Mouse (Mus musculus) small intestine, adult 2 months (tissue): ENCODE results near the gene Fam81a. TPM values are rescaled to one million over a fixed set of nuclear protein-coding genes. Genes with fewer than 3 reads are reported as not detected.

Source experiments
- H3K27ac ChIP-seq: fragments of 200-500 bp; 2 replicates; pipeline ENCODE4 v1.5.1; 2012; ENCODE audit warnings: low read depth, low read length, control low read depth, inconsistent platforms; ENCODE audit not compliant: insufficient read depth
- H3K27me3 ChIP-seq: fragments of 200-500 bp; 2 replicates; pipeline ENCODE4 v1.6.1; 2012; ENCODE audit warnings: mild to moderate bottlenecking, moderate library complexity, low read length, inconsistent platforms; ENCODE audit not compliant: control insufficient read depth, insufficient read depth
- H3K36me3 ChIP-seq: fragments of 200-500 bp; 2 replicates; pipeline ENCODE4 v1.6.1; 2012; ENCODE audit warnings: mild to moderate bottlenecking, low read length, control low read depth, inconsistent platforms; ENCODE audit not compliant: control insufficient read depth, insufficient read depth
- H3K4me1 ChIP-seq: fragments of 200-500 bp; 2 replicates; pipeline ENCODE4 v1.6.1; 2012; ENCODE audit warnings: low read length, inconsistent platforms, mixed read lengths; ENCODE audit not compliant: control insufficient read depth, insufficient read depth, insufficient read length
- H3K4me3 ChIP-seq: fragments of 200-500 bp; 2 replicates; pipeline ENCODE4 v1.5.1; 2012; ENCODE audit warnings: low read depth, mild to moderate bottlenecking, control low read depth, inconsistent platforms, low read length, moderate library complexity
- CTCF ChIP-seq: fragments of 200-500 bp; IDR thresholded peaks from 2 replicates; pipeline ENCODE4 v1.5.1; 2012; ENCODE audit warnings: low read depth, mild to moderate bottlenecking, control low read depth, inconsistent platforms, low read length, moderate library complexity, mixed read lengths; ENCODE audit not compliant: insufficient replicate concordance, insufficient read length; ENCODE audit errors: extremely low read depth
- POLR2A ChIP-seq: fragments of 200-500 bp; IDR thresholded peaks from 2 replicates; pipeline ENCODE4 v1.6.1; 2012; ENCODE audit warnings: low read depth, mild to moderate bottlenecking, control low read depth, inconsistent platforms, low read length, moderate library complexity
- WGBS: fragments of 180-500 bp; shearing (Covaris S2); methylation state at CpG from one replicate; pipeline ENCODE4 v1.1.7; 2018; 5-methylcytosine and 5-hydroxymethylcytosine counted together
- polyA plus RNA-seq: library from polyadenylated mRNA; depleted of rRNA; stranded (reverse); fragments of >200 nt; gene quantifications from 2 replicates; pipeline ENCODE4 v1.2.3, GENCODE M21; 2012

Fam81a gene
- polyA plus RNA-seq, 1 experiment = 0.03 TPM

DNA sequence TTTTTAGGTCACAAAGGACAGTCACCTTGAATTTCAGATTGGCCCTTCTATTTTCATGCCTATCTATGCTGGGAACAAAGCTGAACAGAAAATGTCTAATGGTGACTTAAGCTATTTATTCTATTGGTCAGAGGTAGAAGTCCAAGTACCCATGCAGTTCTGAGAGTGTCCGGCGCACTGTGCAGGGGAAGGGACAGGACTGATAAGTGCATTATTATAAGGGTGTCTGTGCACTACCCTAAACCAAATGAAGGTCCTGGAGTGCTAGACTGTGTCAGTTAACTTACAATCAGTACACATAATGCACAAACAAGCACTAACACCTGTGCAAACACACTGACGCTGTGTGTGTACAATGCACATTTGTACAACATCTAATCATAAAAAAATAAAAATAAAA is 74.9 kb downstream of the Fam81a start:
- 39% methylated on average over 3 of the region's 3 CpGs for WGBS
- Histone ChIP-seq H3K27me3 (no peaks in the 10 kb centered on the region), H3K36me3 (no peaks in the 10 kb centered on the region), H3K4me3 (no peak overlapping the region), H3K4me1 (peaks cover 15% of the 10 kb centered on the region; the same call in 1 of the 2 replicates), H3K27ac (no peak overlapping the region)
- TF ChIP-seq CTCF (no peak), POLR2A (no peak)

DNA sequence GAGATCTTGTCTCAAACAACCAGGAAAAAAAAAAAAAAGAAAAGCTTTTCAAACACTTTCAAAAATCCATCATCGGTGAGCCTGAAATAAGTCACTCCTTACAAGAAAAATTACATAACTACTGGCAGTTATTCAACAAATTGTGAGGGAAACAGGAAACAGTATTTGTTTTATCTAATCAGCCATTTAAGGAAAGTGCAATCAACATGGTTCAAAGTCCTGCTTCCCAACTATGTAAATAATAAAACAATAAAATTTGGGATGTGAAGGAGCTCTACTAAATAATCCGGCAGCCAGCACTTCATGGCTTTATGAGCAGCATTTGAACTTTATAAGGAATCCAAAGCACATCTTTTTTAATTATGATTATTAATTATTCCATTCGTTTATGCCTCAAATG is 80.3 kb downstream of the Fam81a start:
- Histone ChIP-seq H3K27me3 (no peaks in the 10 kb centered on the region), H3K27ac (peak overlapping the region; percentile 50), H3K4me1 (peaks cover 12% of the 10 kb centered on the region; the same call in 1 of the 2 replicates), H3K36me3 (no peaks in the 10 kb centered on the region), H3K4me3 (no peak overlapping the region)
- 16% methylated on average over 3 of the region's 3 CpGs for WGBS
- TF ChIP-seq CTCF (no peak), POLR2A (no peak)

DNA sequence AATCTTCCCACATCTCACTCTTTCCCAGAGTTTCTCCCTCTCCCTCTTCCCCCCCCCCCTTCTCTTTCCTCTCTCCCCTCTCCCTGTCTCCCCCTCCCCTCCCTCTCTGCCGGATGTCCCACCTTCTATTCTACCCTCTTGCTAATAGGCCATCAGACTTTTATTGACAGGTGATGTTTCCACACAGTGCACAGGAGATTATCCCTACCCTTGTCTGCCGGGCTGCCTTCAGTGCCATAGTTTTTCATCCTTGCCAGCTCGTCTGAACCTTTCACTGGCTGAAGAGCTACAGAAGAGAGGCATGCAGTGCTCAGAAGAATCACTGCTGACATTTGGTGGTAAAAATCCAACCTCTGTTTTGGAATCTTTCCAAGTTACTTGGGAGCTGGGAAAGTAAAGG is 88.9 kb downstream of the Fam81a start:
- H3K4me1 ChIP-seq = peaks cover 25% of the 10 kb centered on the region; the same call in 1 of the 2 replicates
- 25% methylated on average over 3 of the region's 3 CpGs for WGBS
- no peaks in the 10 kb centered on the region for H3K27me3 ChIP-seq
- TF ChIP-seq CTCF (no peak), POLR2A (no peak)
- H3K36me3 ChIP-seq = no peaks in the 10 kb centered on the region
- H3K27ac ChIP-seq = peak overlapping the region; percentile 54; the same call in 1 of the 2 replicates
- H3K4me3 ChIP-seq = no peak overlapping the region

DNA sequence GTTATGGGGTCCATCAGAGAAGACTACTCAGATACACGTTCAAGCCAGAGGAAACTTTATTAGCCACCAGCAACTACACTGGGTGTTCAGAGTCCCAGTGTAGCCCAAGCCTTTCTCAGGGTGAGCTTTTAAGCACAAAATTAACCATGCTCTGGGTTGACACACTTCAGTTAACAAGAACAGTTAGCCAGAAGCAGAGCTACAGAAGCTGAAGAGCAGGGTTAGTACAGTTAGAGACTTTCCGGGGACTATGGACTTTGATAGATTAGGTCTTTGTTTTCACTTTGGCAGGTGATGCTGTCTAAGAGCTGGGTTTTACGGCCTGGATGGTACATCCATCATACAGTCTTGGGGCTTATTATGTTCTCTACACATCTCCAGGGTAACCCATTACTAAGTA is 89.6 kb downstream of the Fam81a start:
- Histone ChIP-seq H3K4me1 (peaks cover 30% of the 10 kb centered on the region; the same call in 1 of the 2 replicates), H3K36me3 (no peaks in the 10 kb centered on the region), H3K27me3 (no peaks in the 10 kb centered on the region), H3K27ac (peak overlapping the region; percentile 34; the same call in 1 of the 2 replicates), H3K4me3 (no peak overlapping the region)
- no peak for TF ChIP-seq POLR2A
- no peak for TF ChIP-seq CTCF
- WGBS = 35% methylated on average over 3 of the region's 3 CpGs

DNA sequence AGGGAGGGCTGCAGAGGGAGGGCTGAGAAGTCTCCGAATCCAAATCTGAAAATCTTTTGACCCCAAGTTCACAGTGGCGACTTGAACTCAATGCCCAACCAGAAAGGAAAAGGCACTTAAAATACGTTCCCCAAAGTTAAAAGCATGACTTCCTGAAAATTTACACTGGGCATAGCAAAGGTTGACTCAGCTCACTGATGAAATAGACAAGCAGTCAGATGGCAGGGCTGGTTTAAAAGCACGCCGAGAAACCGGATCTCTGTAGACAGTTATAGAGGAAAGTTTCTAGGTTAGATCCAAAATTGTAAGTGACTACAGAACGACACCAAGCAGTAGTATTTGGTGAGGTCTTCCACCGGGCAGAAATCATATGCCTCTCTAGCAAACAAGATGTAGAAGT is 92.5 kb downstream of the Fam81a start:
- WGBS = 58% methylated on average over 8 of the region's 8 CpGs
- no peak overlapping the region for H3K27ac ChIP-seq
- TF ChIP-seq CTCF (no peak), POLR2A (no peak)
- no peaks in the 10 kb centered on the region for H3K36me3 ChIP-seq
- no peak overlapping the region for H3K4me3 ChIP-seq
- no peaks in the 10 kb centered on the region for H3K27me3 ChIP-seq
- peaks cover 47% of the 10 kb centered on the region for H3K4me1 ChIP-seq

DNA sequence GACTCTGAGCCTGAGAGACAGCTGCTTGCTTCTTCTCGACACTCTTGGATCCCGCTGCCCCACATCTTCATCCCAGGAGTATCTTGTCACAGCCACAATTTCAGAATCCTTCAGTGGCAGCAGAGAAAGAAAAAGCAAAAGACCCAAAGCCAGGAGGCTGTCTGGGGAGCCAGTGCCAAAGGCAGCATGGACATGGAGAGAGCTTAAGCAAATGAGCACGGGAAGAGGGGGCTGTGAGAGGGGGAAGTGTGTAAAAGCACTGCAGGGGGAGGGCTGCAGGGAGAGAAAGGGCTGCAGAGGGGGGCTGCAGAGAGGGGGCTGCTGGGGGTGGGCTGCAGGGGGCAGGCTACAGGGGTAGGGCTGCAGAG is 93.0 kb downstream of the Fam81a start:
- Histone ChIP-seq H3K4me3 (no peak overlapping the region), H3K27ac (peak overlapping the region; percentile 93; the same call in 1 of the 2 replicates), H3K27me3 (no peaks in the 10 kb centered on the region), H3K36me3 (no peaks in the 10 kb centered on the region), H3K4me1 (peaks cover 48% of the 10 kb centered on the region)
- no peak for TF ChIP-seq CTCF
- no peak for TF ChIP-seq POLR2A
- WGBS = 60% methylated on average over 3 of the region's 3 CpGs

DNA sequence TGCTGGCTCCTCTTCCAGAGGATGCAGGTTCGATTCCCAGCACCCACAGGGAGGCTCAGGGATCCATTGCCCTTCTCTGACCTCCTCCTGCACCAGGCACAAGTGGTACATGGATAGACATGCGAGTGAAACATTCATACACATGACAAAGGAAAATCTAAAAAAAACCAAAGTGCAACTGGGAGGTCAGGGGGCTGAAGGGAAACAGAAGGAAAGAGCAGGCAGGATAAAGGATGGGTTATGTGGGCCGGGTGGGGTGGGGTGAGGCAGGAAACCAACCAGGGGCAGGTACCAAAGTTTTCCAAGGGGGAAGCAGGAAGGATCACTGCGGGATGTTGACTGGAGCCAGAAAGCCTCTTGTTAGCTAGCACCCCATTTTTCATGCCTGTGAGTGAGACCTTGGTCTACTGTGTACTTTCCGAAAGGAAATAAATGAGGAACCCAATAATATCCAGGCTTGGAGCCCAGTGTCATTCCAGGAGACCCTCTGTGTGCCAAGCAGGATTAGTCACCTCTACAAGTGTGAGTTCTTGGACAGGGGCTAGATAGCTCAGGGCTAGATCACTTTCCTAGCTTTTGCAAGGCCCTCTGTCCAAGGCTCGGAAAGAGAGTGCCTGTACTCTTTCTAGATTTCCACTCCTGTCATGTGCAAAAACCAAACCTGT is 93.5 kb downstream of the Fam81a start:
- no peak overlapping the region for H3K4me3 ChIP-seq
- TF ChIP-seq CTCF (no peak), POLR2A (no peak)
- no peaks in the 10 kb centered on the region for H3K27me3 ChIP-seq
- peak overlapping the region; percentile 93 for H3K27ac ChIP-seq
- H3K4me1 ChIP-seq = peaks cover 50% of the 10 kb centered on the region
- 34% methylated on average over 6 of the region's 6 CpGs for WGBS
- H3K36me3 ChIP-seq = no peaks in the 10 kb centered on the region
